1 mouse cellular context compared by ENCODE assay signal in genomic region chr15:80062821-80063220, GRCm38 (mm10).
A peak's percentile ranks its signal among the peaks of the same experiment; 100 is the strongest.
TF ChIP-seq lines count a peak whose summit lies in the region.

No protein-coding gene starts in this region.

TF ChIP-seq in CH12.LX, 34 proteins besides CTCF, POLR2A, EP300 and RAD21:
- TF ChIP-seq BHLHE40 (IDR thresholded peaks at IDR 0.05; ENCODE audit: low read depth, low read length), result peak; percentile 13; the same call in 1 of the 2 replicates
- no peak for TF ChIP-seq MYC (IDR thresholded peaks at IDR 0.05; ENCODE audit: low read depth, low read length)
- no peak for TF ChIP-seq CHD1 (IDR thresholded peaks at IDR 0.05; ENCODE audit: low read depth, low read length)
- no peak for TF ChIP-seq MEF2A (IDR thresholded peaks at IDR 0.05; ENCODE audit: borderline replicate concordance, low read depth, low read length)
- TF ChIP-seq PAX5 (IDR thresholded peaks at IDR 0.05; ENCODE audit: low read length), result no peak
- peak; percentile 44 for TF ChIP-seq ETS1 (conservative IDR thresholded peaks at IDR 0.05; ENCODE audit: low read depth, low read length)
- TF ChIP-seq ZC3H11A (IDR thresholded peaks at IDR 0.05; ENCODE audit: low read depth, low read length), result no peak
